Mouse (Mus musculus) erythroblast, embryonic 14.5 days (primary cell): ENCODE measurements around the gene Foxo1. TPM values are rescaled to one million over a fixed set of nuclear protein-coding genes. Genes with fewer than 3 reads are reported as not detected.
A peak's percentile ranks its signal among the peaks of the same experiment; 100 is the strongest.

Experiments used
- H3K27me3 ChIP-seq: 2 replicates; pipeline ENCODE4 v1.6.1; 2012; ENCODE audit warnings: inconsistent platforms; ENCODE audit not compliant: control insufficient read depth
- H3K36me3 ChIP-seq: 2 replicates; pipeline ENCODE4 v1.6.1; 2012; ENCODE audit warnings: mild to moderate bottlenecking, inconsistent platforms; ENCODE audit not compliant: control insufficient read depth
- H3K4me1 ChIP-seq: 2 replicates; pipeline ENCODE4 v1.6.1; 2012; ENCODE audit warnings: inconsistent platforms; ENCODE audit not compliant: control insufficient read depth
- H3K4me3 ChIP-seq: replicated peaks from 2 replicates; pipeline ENCODE3; 2012; ENCODE audit warnings: moderate library complexity, mild to moderate bottlenecking, inconsistent platforms
- H3K9me3 ChIP-seq: 2 replicates; pipeline ENCODE4 v1.6.1; 2012; ENCODE audit warnings: low read length, inconsistent platforms, mixed read lengths; ENCODE audit not compliant: control insufficient read depth
- GATA1 ChIP-seq: IDR thresholded peaks from 2 replicates; pipeline ENCODE4 v1.6.1; 2012; ENCODE audit warnings: low read length, inconsistent platforms, mixed read lengths
- TAL1 ChIP-seq: IDR thresholded peaks from 3 replicates; pipeline ENCODE4 v1.6.1; 2012; ENCODE audit warnings: low read length, inconsistent platforms, mixed read lengths
- polyA plus RNA-seq: library from polyadenylated mRNA; stranded (reverse); fragments of >175 nt; gene quantifications from 2 replicates; pipeline ENCODE4 v1.2.3, GENCODE M21; 2012

Gene Foxo1
- polyA plus RNA-seq, 1 experiment: 0.02 TPM

GRCm38 (mm10) chr3:52266606-52267160 is 1.5 kb upstream of the Foxo1 start:
- Histone ChIP-seq H3K36me3 (no peaks in the 10 kb centered on the region), H3K4me1 (peaks cover 33% of the 10 kb centered on the region), H3K27me3 (peaks cover 63% of the 10 kb centered on the region), H3K4me3 (peak overlapping the region; percentile 80), H3K9me3 (no peaks in the 10 kb centered on the region; the same call in 1 of the 2 replicates)
- no peak for TF ChIP-seq TAL1
- TF ChIP-seq GATA1: no peak

DNA sequence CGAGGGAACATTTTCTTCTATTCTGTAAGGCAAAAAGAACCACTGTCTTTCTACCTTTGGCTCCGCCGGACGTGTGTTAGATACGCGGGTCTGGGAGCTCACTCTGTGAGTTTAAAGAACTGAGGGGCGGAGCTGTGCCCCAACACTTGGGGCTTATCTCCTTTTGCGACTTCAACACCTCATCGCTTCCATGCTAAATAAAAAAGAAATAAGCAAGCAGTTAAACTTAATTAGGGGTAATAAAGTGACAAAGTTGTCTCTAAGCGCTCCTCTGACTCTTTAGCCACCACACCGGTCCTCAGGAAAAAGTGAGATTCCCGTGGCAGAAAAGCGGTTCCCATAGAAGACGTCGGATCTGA is 864 bp upstream of the Foxo1 start:
- no peaks in the 10 kb centered on the region for H3K36me3 ChIP-seq
- H3K27me3 ChIP-seq: peaks cover 66% of the 10 kb centered on the region
- TF ChIP-seq TAL1: no peak
- H3K4me1 ChIP-seq: peaks cover 33% of the 10 kb centered on the region
- peak overlapping the region; percentile 80 for H3K4me3 ChIP-seq
- H3K9me3 ChIP-seq: no peaks in the 10 kb centered on the region; the same call in 1 of the 2 replicates

GRCm38 (mm10) chr3:52268487-52268736 is 276 bp downstream of the Foxo1 start:
- peak overlapping the region; percentile 80 for H3K4me3 ChIP-seq
- peaks cover 33% of the 10 kb centered on the region for H3K4me1 ChIP-seq
- H3K27me3 ChIP-seq: peaks cover 66% of the 10 kb centered on the region
- no peaks in the 10 kb centered on the region for H3K36me3 ChIP-seq
- TF ChIP-seq TAL1: no peak
- no peak for TF ChIP-seq GATA1
- H3K9me3 ChIP-seq: no peaks in the 10 kb centered on the region; the same call in 1 of the 2 replicates

- Histone ChIP-seq H3K36me3 (no peaks in the 10 kb centered on the region), H3K27me3 (peaks cover 67% of the 10 kb centered on the region), H3K9me3 (no peaks in the 10 kb centered on the region; the same call in 1 of the 2 replicates), H3K4me3 (peak overlapping the region; percentile 80), H3K4me1 (peaks cover 33% of the 10 kb centered on the region)
- TF ChIP-seq TAL1 (no peak), GATA1 (no peak)
Measured at GRCm38 (mm10) chr3:52268737-52269513, 789 bp downstream of the Foxo1 start.

DNA sequence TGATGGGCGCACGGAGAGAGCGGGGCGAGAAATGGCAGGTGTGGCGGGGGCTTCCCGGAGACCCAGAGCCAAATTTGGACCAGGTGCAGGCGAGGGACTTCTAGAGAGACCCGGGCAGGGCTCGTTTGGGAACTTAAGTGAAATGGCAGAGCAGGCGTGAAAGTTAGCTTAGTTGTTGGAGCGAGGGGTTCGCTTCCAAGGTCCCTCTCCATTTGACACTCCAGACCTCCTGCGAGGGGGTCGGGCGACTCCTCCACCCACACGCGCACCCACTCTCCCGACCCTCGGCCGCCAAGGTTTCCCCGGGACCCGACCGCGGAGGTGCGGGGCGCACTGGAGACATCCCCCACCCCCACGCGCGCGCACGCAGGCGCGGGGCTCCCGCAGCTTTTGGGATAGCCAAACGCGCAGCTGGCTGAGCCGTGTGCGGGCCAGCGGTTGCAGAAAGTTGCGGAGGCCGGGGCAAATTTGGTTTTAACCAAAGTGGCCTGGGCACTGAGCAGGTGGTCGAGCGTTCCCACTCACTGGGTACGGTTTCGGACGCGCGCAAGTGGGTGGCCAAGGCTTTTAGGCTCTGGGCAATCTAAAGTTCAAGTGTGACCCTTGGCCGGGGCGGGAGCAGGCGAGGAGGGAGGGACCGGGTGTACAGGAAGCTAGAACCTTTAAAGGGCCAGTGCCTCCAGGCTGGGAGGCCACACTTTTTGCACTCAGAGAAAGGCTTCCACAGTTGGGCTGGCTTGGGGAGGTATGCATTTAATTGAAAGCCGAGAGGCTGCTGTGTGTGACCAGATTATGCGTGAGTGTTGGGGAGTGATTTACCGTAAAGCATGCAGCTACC is 1.6 kb downstream of the Foxo1 start:
- Histone ChIP-seq H3K4me1 (peaks cover 33% of the 10 kb centered on the region), H3K27me3 (peaks cover 68% of the 10 kb centered on the region), H3K4me3 (peak overlapping the region; percentile 80), H3K36me3 (no peaks in the 10 kb centered on the region), H3K9me3 (no peaks in the 10 kb centered on the region; the same call in 1 of the 2 replicates)
- TF ChIP-seq GATA1 (no peak), TAL1 (no peak)

- Histone ChIP-seq H3K36me3 (no peaks in the 10 kb centered on the region), H3K27me3 (peaks cover 65% of the 10 kb centered on the region), H3K9me3 (no peaks in the 10 kb centered on the region; the same call in 1 of the 2 replicates), H3K4me3 (peak overlapping the region; percentile 80), H3K4me1 (peaks cover 33% of the 10 kb centered on the region)
- TF ChIP-seq GATA1: no peak
- no peak for TF ChIP-seq TAL1
Measured at GRCm38 (mm10) chr3:52270511-52270910, 2.4 kb downstream of the Foxo1 start.

DNA sequence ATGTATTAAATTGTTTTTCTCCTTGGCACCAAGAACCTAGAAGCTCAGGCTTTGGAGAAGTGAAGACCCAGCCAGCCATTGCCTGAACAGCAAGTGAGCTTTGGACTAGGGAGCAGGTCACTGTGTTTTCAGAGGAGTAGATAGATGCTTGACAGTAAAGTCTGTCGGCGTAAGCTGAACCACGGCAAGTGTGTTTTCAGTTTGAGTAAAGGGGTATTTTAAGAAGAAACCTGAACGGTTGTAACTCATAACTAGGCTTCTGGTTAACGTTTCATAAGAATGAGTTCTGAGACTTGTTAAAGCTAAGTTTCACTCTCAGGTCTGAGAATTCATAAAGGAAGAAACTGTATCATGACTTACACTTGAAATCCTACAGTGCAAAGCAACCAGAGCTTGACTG is 3.2 kb downstream of the Foxo1 start:
- no peak for TF ChIP-seq TAL1
- no peak for TF ChIP-seq GATA1
- Histone ChIP-seq H3K27me3 (peaks cover 56% of the 10 kb centered on the region), H3K9me3 (no peaks in the 10 kb centered on the region; the same call in 1 of the 2 replicates), H3K36me3 (no peaks in the 10 kb centered on the region), H3K4me3 (no peak overlapping the region), H3K4me1 (peaks cover 33% of the 10 kb centered on the region)

DNA sequence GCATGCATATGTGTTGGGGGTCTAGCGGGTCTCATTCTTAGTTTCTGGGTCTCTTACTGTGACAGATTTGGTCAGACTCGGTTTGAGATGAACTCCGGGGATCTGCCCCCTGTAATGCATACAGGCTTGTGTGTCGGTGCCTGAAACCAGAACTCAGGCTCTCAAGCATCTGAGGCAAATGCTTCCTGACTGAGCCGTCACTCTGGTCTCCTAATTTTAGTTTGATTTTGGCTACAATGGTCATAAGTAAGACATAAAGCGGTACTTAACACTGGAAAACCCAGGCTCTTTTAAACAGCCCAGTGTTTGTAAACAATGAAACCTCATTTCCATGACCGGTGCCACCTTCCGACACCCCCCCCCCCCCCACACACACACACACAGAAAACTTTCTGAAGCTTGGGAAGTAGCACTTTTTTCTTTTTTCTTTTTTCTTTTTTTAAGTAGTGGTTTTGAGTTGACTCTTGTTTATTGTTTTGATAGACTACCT is 4.3 kb downstream of the Foxo1 start:
- Histone ChIP-seq H3K4me3 (no peak overlapping the region), H3K27me3 (peaks cover 46% of the 10 kb centered on the region), H3K36me3 (no peaks in the 10 kb centered on the region), H3K4me1 (peaks cover 23% of the 10 kb centered on the region), H3K9me3 (no peaks in the 10 kb centered on the region; the same call in 1 of the 2 replicates)
- TF ChIP-seq GATA1 (no peak), TAL1 (no peak)

- Histone ChIP-seq H3K36me3 (no peaks in the 10 kb centered on the region), H3K9me3 (no peaks in the 10 kb centered on the region), H3K27me3 (peaks cover 26% of the 10 kb centered on the region), H3K4me3 (no peak overlapping the region), H3K4me1 (peaks cover 6% of the 10 kb centered on the region)
- TF ChIP-seq TAL1 (no peak), GATA1 (no peak)
Measured at GRCm38 (mm10) chr3:52274475-52274874, 6.3 kb downstream of the Foxo1 start.
